Comparison of ENCODE assay signal across 23 mouse cellular contexts in the genomic region with DNA sequence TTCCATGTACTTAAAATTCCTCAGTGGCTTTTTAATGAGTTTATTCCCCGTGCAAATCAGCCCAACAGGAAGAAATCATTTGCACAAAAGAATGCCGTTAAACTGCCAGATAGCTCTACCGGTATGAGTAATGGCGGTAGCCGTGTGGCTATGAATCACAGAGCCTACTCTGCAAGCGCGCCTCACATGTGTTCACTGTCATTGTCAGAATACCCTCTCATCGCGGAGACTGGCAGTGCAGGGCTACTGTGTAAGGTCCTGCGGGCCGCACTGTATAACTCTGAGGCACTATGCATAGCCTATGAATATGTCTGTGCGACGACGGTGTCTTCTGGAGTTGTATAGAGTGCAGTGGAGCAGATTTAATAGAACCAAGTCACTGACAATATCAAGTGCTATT.
DNase-seq lines count a peak whose midpoint lies in the region; ATAC-seq and TF ChIP-seq lines count a peak whose summit lies in the region.
"Had no signal": no experiment of that assay in that cellular context is flagged by ENCODE, and none has a peak within 500 bp of the region (broad histone marks: within the 10 kb centered on the region; RNA-seq: fewer than 3 reads in every experiment).

No protein-coding gene starts in this region.

- H3K27me3 ChIP-seq in hindbrain, embryonic 13.5 days = no peaks in the 10 kb centered on the region
- H3K27me3 ChIP-seq in hindbrain, embryonic 12.5 days = no peaks in the 10 kb centered on the region
- H3K27me3 ChIP-seq in kidney, postnatal 0 days (ENCODE audit: insufficient read depth, low read length) = no peaks in the 10 kb centered on the region
- H3K27me3 ChIP-seq in neural tube, embryonic 12.5 days (replicated peaks) = no peaks in the 10 kb centered on the region
- H3K27me3 ChIP-seq: embryonic facial prominence, embryonic 13.5 days; forebrain, embryonic 12.5 days; limb, embryonic 12.5 days; liver, embryonic 15.5 days; neural tube, embryonic 13.5 days had no signal

- no peak for TF ChIP-seq CTCF in kidney, postnatal 0 days (IDR thresholded peaks at IDR 0.05; ENCODE audit: low read depth)

- 0 out of 2 replicates have a peak, but pooled peaks cover 2% of the 10 kb centered on the region for H3K4me1 ChIP-seq in hindbrain, embryonic 13.5 days (replicated peaks)
- H3K4me1 ChIP-seq in hindbrain, embryonic 12.5 days = no peaks in the 10 kb centered on the region
- no peaks in the 10 kb centered on the region for H3K4me1 ChIP-seq in kidney, postnatal 0 days (replicated peaks; ENCODE audit: insufficient read depth, low read length)
- no peaks in the 10 kb centered on the region for H3K4me1 ChIP-seq in neural tube, embryonic 12.5 days
- H3K4me1 ChIP-seq: embryonic facial prominence, embryonic 13.5 days; forebrain, embryonic 12.5 days; limb, embryonic 12.5 days; liver, embryonic 15.5 days; neural tube, embryonic 13.5 days had no signal

- ATAC-seq in hindbrain, embryonic 13.5 days (ENCODE audit: low FRiP score) = 0 out of 2 replicates have a peak, but pooled peaks have one; percentile 46
- ATAC-seq in hindbrain, embryonic 12.5 days (ENCODE audit: low FRiP score) = no peak
- no peak for ATAC-seq in kidney, postnatal 0 days (replicated peaks; ENCODE audit: low FRiP score, low read depth)
- 0 out of 2 replicates have a peak, but pooled peaks have one; percentile 44 for ATAC-seq in neural tube, embryonic 12.5 days (ENCODE audit: low FRiP score, low read depth)
- ATAC-seq: forebrain, postnatal 0 days had no signal

- no peak overlapping the region for H3K4me3 ChIP-seq in hindbrain, embryonic 13.5 days
- H3K4me3 ChIP-seq in hindbrain, embryonic 12.5 days = no peak overlapping the region
- H3K4me3 ChIP-seq in kidney, postnatal 0 days (replicated peaks; ENCODE audit: low read depth, low read length) = no peak overlapping the region
- H3K4me3 ChIP-seq in neural tube, embryonic 12.5 days = no peak overlapping the region
- H3K4me3 ChIP-seq: embryonic facial prominence, embryonic 13.5 days; forebrain, embryonic 12.5 days; left cerebral cortex, adult 2 months; limb, embryonic 12.5 days; liver, embryonic 15.5 days; neural tube, embryonic 13.5 days had no signal

- 84% methylated on average over 14 of the region's 14 CpGs for WGBS in hindbrain, embryonic 13.5 days
- 93% methylated on average over 14 of the region's 14 CpGs for WGBS in hindbrain, embryonic 12.5 days
- 62% methylated on average over 14 of the region's 14 CpGs for WGBS in kidney, postnatal 0 days
- 73% methylated on average over 14 of the region's 14 CpGs for WGBS in neural tube, embryonic 12.5 days

- no peak overlapping the region for H3K4me2 ChIP-seq in hindbrain, embryonic 13.5 days
- H3K4me2 ChIP-seq in hindbrain, embryonic 12.5 days (replicated peaks) = no peak overlapping the region
- H3K4me2 ChIP-seq in kidney, postnatal 0 days (ENCODE audit: low read length) = no peak overlapping the region
- no peak overlapping the region for H3K4me2 ChIP-seq in neural tube, embryonic 12.5 days (replicated peaks)
- H3K4me2 ChIP-seq: embryonic facial prominence, embryonic 13.5 days; forebrain, embryonic 12.5 days; limb, embryonic 12.5 days; liver, embryonic 15.5 days; lung, embryonic 14.5 days; neural tube, embryonic 13.5 days had no signal

- peak; percentile 57 for DNase-seq in kidney, postnatal 0 days (ENCODE audit: low spot score)
- no peak for DNase-seq in kidney, postnatal 14 days
- peak; percentile 24 for DNase-seq in brain, adult 2 months (ENCODE audit: low read depth, low spot score)
- DNase-seq in Muller cell, postnatal 12 days (ENCODE audit: inconsistent ontology term) = no peak
- DNase-seq: adrenal gland, postnatal 14 days; cerebellum, adult 11-12 months; cerebellum, postnatal 10 days; forebrain, postnatal 0 days; kidney, adult 11 months; kidney, postnatal 10 days; lung, embryonic 14.5 days; lung, postnatal 14 days; retina, postnatal 1 day; right cerebral cortex, postnatal 14 days had no signal

- no peaks in the 10 kb centered on the region for H3K36me3 ChIP-seq in hindbrain, embryonic 13.5 days
- no peaks in the 10 kb centered on the region for H3K36me3 ChIP-seq in hindbrain, embryonic 12.5 days
- no peaks in the 10 kb centered on the region for H3K36me3 ChIP-seq in kidney, postnatal 0 days (ENCODE audit: insufficient read depth, low read length)
- H3K36me3 ChIP-seq in neural tube, embryonic 12.5 days = no peaks in the 10 kb centered on the region
- H3K36me3 ChIP-seq: embryonic facial prominence, embryonic 13.5 days; forebrain, embryonic 12.5 days; limb, embryonic 12.5 days; liver, embryonic 15.5 days; neural tube, embryonic 13.5 days had no signal

- no peaks in the 10 kb centered on the region for H3K9me3 ChIP-seq in hindbrain, embryonic 13.5 days
- no peaks in the 10 kb centered on the region for H3K9me3 ChIP-seq in hindbrain, embryonic 12.5 days (replicated peaks)
- H3K9me3 ChIP-seq in kidney, postnatal 0 days (replicated peaks; ENCODE audit: low read length) = no peaks in the 10 kb centered on the region
- peaks cover 11% of the 10 kb centered on the region for H3K9me3 ChIP-seq in neural tube, embryonic 12.5 days
- H3K9me3 ChIP-seq: forebrain, embryonic 12.5 days; limb, embryonic 12.5 days; liver, embryonic 15.5 days; neural tube, embryonic 13.5 days had no signal

- H3K27ac ChIP-seq in hindbrain, embryonic 13.5 days = no peak overlapping the region
- H3K27ac ChIP-seq in hindbrain, embryonic 12.5 days = no peak overlapping the region
- no peak overlapping the region for H3K27ac ChIP-seq in kidney, postnatal 0 days
- no peak overlapping the region for H3K27ac ChIP-seq in neural tube, embryonic 12.5 days
- H3K27ac ChIP-seq: embryonic facial prominence, embryonic 13.5 days; forebrain, embryonic 12.5 days; left cerebral cortex, adult 2 months; limb, embryonic 12.5 days; liver, embryonic 15.5 days; neural tube, embryonic 13.5 days had no signal

- no peak overlapping the region for H3K9ac ChIP-seq in hindbrain, embryonic 13.5 days
- no peak overlapping the region for H3K9ac ChIP-seq in hindbrain, embryonic 12.5 days
- H3K9ac ChIP-seq in kidney, postnatal 0 days (ENCODE audit: low read depth, low read length) = no peak overlapping the region
- no peak overlapping the region for H3K9ac ChIP-seq in neural tube, embryonic 12.5 days
- H3K9ac ChIP-seq: embryonic facial prominence, embryonic 13.5 days; forebrain, embryonic 12.5 days; forebrain, postnatal 0 days; limb, embryonic 12.5 days; liver, embryonic 15.5 days; lung, embryonic 14.5 days; neural tube, embryonic 13.5 days had no signal

Comparison
In these comparisons a context has a peak if more than half of its experiments do, and no peak if none do; other contexts are left out.
1. ATAC-seq: peak in hindbrain, embryonic 13.5 days (single experiment) and neural tube, embryonic 12.5 days (single experiment); none in hindbrain, embryonic 12.5 days (single experiment) and kidney, postnatal 0 days (single experiment).
2. DNase-seq: peak in kidney, postnatal 0 days (single experiment) and brain, adult 2 months (single experiment); none in kidney, postnatal 14 days (single experiment) and Muller cell, postnatal 12 days (single experiment).